9 mouse cellular contexts compared by ENCODE assay signal in the genomic region with DNA sequence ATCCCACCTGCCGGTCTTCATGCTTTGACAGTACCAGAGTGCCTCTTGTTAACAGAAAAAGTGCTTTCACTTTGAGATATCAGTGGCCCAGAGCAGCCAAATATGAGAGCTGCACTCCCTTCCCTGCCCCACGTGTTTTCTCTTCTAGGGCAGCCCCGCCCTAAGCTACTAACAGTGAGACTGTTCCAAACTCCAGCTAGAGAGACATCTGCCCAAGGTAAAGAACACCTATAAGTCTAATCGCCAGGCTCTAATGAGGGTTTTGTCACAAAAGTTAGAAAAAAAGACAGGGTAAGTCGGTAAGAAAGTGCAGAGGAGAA. TPM values are rescaled to one million over a fixed set of nuclear protein-coding genes. Genes with fewer than 3 reads are reported as not detected.
A peak's percentile ranks its signal among the peaks of the same experiment; 100 is the strongest.
DNase-seq lines count a peak whose midpoint lies in the region; ATAC-seq lines count a peak whose summit lies in the region.
"Had no signal": no experiment of that assay in that cellular context is flagged by ENCODE, and none has a peak within 500 bp of the region (broad histone marks: within the 10 kb centered on the region; RNA-seq: fewer than 3 reads in every experiment).

No protein-coding gene starts in this region.

- no peak for DNase-seq in lung, postnatal 25 days (ENCODE audit: low spot score)
- DNase-seq in adrenal gland, postnatal 36 days: no peak
- no peak for DNase-seq in frontal cortex, adult 2 months (ENCODE audit: extremely low spot score in 1 of 2, low spot score in 1 of 2)
- DNase-seq in layer of hippocampus, postnatal 25 days (ENCODE audit: extremely low spot score in 1 of 2, low spot score in 1 of 2): no peak

- WGBS in lung, embryonic 15.5 days: 35% methylated on average over 5 of the region's 5 CpGs
- 52% methylated on average over 5 of the region's 5 CpGs for WGBS in forebrain, embryonic 13.5 days
- 54% methylated on average over 5 of the region's 5 CpGs for WGBS in limb, embryonic 12.5 days
- 51% methylated on average over 5 of the region's 5 CpGs for WGBS in neural tube, embryonic 14.5 days

- H3K36me3 ChIP-seq in lung, embryonic 15.5 days: no peaks in the 10 kb centered on the region
- no peaks in the 10 kb centered on the region for H3K36me3 ChIP-seq in forebrain, embryonic 13.5 days (ENCODE audit: poor library complexity, severe bottlenecking)
- H3K36me3 ChIP-seq in limb, embryonic 12.5 days: no peaks in the 10 kb centered on the region
- no peaks in the 10 kb centered on the region for H3K36me3 ChIP-seq in neural tube, embryonic 14.5 days (ENCODE audit: control insufficient read depth, insufficient read depth, low read length)

- H3K9ac ChIP-seq in lung, embryonic 15.5 days: no peak overlapping the region
- H3K9ac ChIP-seq in forebrain, embryonic 13.5 days: no peak overlapping the region
- peak overlapping the region; percentile 53; the same call in 1 of the 2 replicates for H3K9ac ChIP-seq in limb, embryonic 12.5 days (replicated peaks)
- H3K9ac ChIP-seq in neural tube, embryonic 14.5 days (replicated peaks; ENCODE audit: low read depth, low read length): no peak overlapping the region

- H3K27me3 ChIP-seq in lung, embryonic 15.5 days: no peaks in the 10 kb centered on the region
- H3K27me3 ChIP-seq in forebrain, embryonic 13.5 days: no peaks in the 10 kb centered on the region
- H3K27me3 ChIP-seq in limb, embryonic 12.5 days: no peaks in the 10 kb centered on the region
- H3K27me3 ChIP-seq in neural tube, embryonic 14.5 days (ENCODE audit: control insufficient read depth, insufficient read depth, low read length): no peaks in the 10 kb centered on the region

- ATAC-seq in lung, embryonic 15.5 days (ENCODE audit: borderline replicate concordance, extremely low read depth, low FRiP score, low TSS enrichment): no peak
- ATAC-seq in forebrain, embryonic 13.5 days: no peak; the same call in 1 of the 2 replicates
- ATAC-seq in limb, embryonic 12.5 days (ENCODE audit: insufficient number of reproducible peaks, insufficient read depth, low FRiP score, low TSS enrichment, low read depth): no peak
- no peak for ATAC-seq in neural tube, embryonic 14.5 days (ENCODE audit: low read depth)

- H3K4me1 ChIP-seq in lung, embryonic 15.5 days: peaks cover 9% of the 10 kb centered on the region
- 0 out of 2 replicates have a peak, but pooled peaks cover 4% of the 10 kb centered on the region for H3K4me1 ChIP-seq in forebrain, embryonic 13.5 days
- peaks cover 9% of the 10 kb centered on the region for H3K4me1 ChIP-seq in limb, embryonic 12.5 days (replicated peaks)
- H3K4me1 ChIP-seq in neural tube, embryonic 14.5 days (ENCODE audit: control insufficient read depth, insufficient read depth, low read length): 0 out of 2 replicates have a peak, but pooled peaks cover 3% of the 10 kb centered on the region

- no peak overlapping the region for H3K27ac ChIP-seq in lung, embryonic 15.5 days
- no peak overlapping the region for H3K27ac ChIP-seq in forebrain, embryonic 13.5 days
- no peak overlapping the region for H3K27ac ChIP-seq in limb, embryonic 12.5 days
- no peak overlapping the region for H3K27ac ChIP-seq in neural tube, embryonic 14.5 days (ENCODE audit: low read depth, low read length)

- H3K4me2 ChIP-seq in lung, embryonic 15.5 days: peak overlapping the region; percentile 77
- peak overlapping the region; percentile 57 for H3K4me2 ChIP-seq in forebrain, embryonic 13.5 days
- H3K4me2 ChIP-seq in limb, embryonic 12.5 days: peak overlapping the region; percentile 67
- H3K4me2 ChIP-seq in neural tube, embryonic 14.5 days (ENCODE audit: low read depth, low read length): 0 out of 2 replicates have a peak overlapping the region, but pooled peaks have one; percentile 47

- peak overlapping the region; percentile 35 for H3K4me3 ChIP-seq in lung, embryonic 15.5 days
- H3K4me3 ChIP-seq in forebrain, embryonic 13.5 days: no peak overlapping the region
- peak overlapping the region; percentile 39 for H3K4me3 ChIP-seq in limb, embryonic 12.5 days (replicated peaks)
- H3K4me3 ChIP-seq in neural tube, embryonic 14.5 days (ENCODE audit: low read depth, low read length): no peak overlapping the region

- no peaks in the 10 kb centered on the region for H3K9me3 ChIP-seq in lung, embryonic 15.5 days
- peaks cover 5% of the 10 kb centered on the region; the same call in 1 of the 2 replicates for H3K9me3 ChIP-seq in forebrain, embryonic 13.5 days (replicated peaks)
- H3K9me3 ChIP-seq in limb, embryonic 12.5 days: 0 out of 2 replicates have a peak, but pooled peaks cover 9% of the 10 kb centered on the region
- H3K9me3 ChIP-seq in neural tube, embryonic 14.5 days (ENCODE audit: control insufficient read depth, low read length): no peaks in the 10 kb centered on the region

RNA-seq across cellular contexts. Expression of a gene that starts 19.7 kb away (rescaled TPM):
- 0.05 TPM in 1 of 2 replicates, not detected in the other for polyA plus RNA-seq in lung, embryonic 15.5 days (2015; fragmentation: Nextera tagmentation; extraction: Ambion mirVana)
- 0.08 TPM in 1 of 2 replicates, not detected in the other for polyA plus RNA-seq in forebrain, embryonic 13.5 days (2015; fragmentation: Nextera tagmentation; extraction: Ambion mirVana)
- 0.06 TPM in 1 of 2 replicates, not detected in the other for polyA plus RNA-seq in limb, embryonic 12.5 days (2016; fragmentation: Nextera tagmentation; extraction: Ambion mirVana)
- polyA plus RNA-seq in neural tube, embryonic 14.5 days (2014; fragmentation: Nextera tagmentation; extraction: Ambion mirVana): not detected in 2 replicates
- total RNA-seq in adrenal gland, postnatal 36 days (2021): not detected
- not detected in 2 replicates for polyA plus RNA-seq in frontal cortex, adult 2 months (2012; rRNA removed)
- not detected for total RNA-seq in layer of hippocampus, postnatal 25 days (2021)
- total RNA-seq: left cerebral cortex, postnatal 10 days had no signal

RNA-seq across cellular contexts. Expression of a gene that starts 27.2 kb away (rescaled TPM):
- 3.4 and 4.9 TPM in 2 replicates for polyA plus RNA-seq in lung, embryonic 15.5 days (2015; fragmentation: Nextera tagmentation; extraction: Ambion mirVana)
- 4.2 and 5.9 TPM in 2 replicates for polyA plus RNA-seq in forebrain, embryonic 13.5 days (2015; fragmentation: Nextera tagmentation; extraction: Ambion mirVana)
- polyA plus RNA-seq in limb, embryonic 12.5 days (2016; fragmentation: Nextera tagmentation; extraction: Ambion mirVana): 4.8 and 5.5 TPM in 2 replicates
- 6.0 and 6.1 TPM in 2 replicates for polyA plus RNA-seq in neural tube, embryonic 14.5 days (2014; fragmentation: Nextera tagmentation; extraction: Ambion mirVana)
- 10 to 100 TPM; 22.0 to 43.8 TPM for total RNA-seq in adrenal gland, postnatal 36 days (2021)
- polyA plus RNA-seq in frontal cortex, adult 2 months (2012; rRNA removed): 23.8 and 27.3 TPM in 2 replicates
- total RNA-seq in layer of hippocampus, postnatal 25 days (2021): 10 to 100 TPM; 22.1 to 29.4 TPM

RNA-seq across cellular contexts. Expression of a gene that starts 27.6 kb away (rescaled TPM):
- 168 and 189 TPM in 2 replicates for polyA plus RNA-seq in lung, embryonic 15.5 days (2015; fragmentation: Nextera tagmentation; extraction: Ambion mirVana)
- polyA plus RNA-seq in forebrain, embryonic 13.5 days (2015; fragmentation: Nextera tagmentation; extraction: Ambion mirVana): 220 and 233 TPM in 2 replicates
- polyA plus RNA-seq in limb, embryonic 12.5 days (2016; fragmentation: Nextera tagmentation; extraction: Ambion mirVana): 228 and 236 TPM in 2 replicates
- 207 and 228 TPM in 2 replicates for polyA plus RNA-seq in neural tube, embryonic 14.5 days (2014; fragmentation: Nextera tagmentation; extraction: Ambion mirVana)
- 100 to 1,000 TPM; 121 TPM for total RNA-seq in adrenal gland, postnatal 36 days (2021)
- 98.9 and 104 TPM in 2 replicates for polyA plus RNA-seq in frontal cortex, adult 2 months (2012; rRNA removed)
- total RNA-seq in layer of hippocampus, postnatal 25 days (2021): 100 to 1,000 TPM; 103 to 107 TPM

Comparison
In these comparisons a context has a peak if more than half of its experiments do, and no peak if none do; other contexts are left out.
1. H3K4me3 ChIP-seq: peak in lung, embryonic 15.5 days (single experiment) and limb, embryonic 12.5 days (single experiment); none in forebrain, embryonic 13.5 days (single experiment) and neural tube, embryonic 14.5 days (single experiment).
2. Peak in every context shown above with its lines, with median percentiles within 50 percentile points of each other: H3K4me2 ChIP-seq.